Mouse (Mus musculus): Measurements from ENCODE around the gene Ebf4. TPM values are rescaled to one million over a fixed set of nuclear protein-coding genes. Genes with fewer than 3 reads are reported as not detected.

The Ebf4 gene
- total RNA-seq, 2 experiments from 2014 or later: 1.1 to 1.5 TPM

DNA sequence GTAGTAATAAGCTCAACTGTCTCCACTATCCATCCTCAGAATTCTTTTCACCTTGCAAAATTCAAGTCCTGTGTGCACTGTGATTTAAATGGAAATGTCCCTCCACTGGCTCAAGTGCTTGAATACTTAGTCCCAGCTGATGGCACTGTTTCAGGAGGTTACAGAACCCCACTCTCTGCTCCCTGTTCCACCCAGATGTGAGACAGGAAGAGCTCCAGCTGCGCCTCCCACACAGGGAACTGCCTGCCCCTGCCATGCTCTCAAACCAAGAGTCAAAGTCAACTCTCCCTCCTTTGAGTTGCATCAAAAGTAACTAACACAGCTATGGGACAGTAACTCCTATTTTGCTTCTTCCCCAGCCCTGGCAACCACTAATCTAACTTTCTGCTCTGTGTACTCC lies 91.2 kb downstream of the Ebf4 start:
- no peak for DNase-seq

DNA sequence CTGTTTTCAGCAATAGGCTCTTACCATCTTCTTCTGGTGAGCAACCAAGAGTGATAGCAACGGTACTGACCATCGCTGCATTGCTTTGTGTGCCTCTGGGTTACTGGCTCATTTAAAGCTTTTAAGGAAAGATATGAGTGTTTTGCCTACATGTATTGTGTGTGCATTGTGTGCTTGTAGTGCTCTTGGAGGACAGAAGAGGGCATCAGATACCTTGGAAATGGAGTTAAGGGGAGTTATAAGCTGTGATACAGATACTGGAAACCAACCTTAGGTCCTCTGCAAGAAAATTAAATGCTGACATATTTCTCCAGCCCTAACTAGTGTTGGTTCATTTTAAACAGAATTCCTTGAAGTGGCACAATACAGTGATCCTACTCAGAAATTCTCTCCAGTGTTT lies 93.8 kb downstream of the Ebf4 start:
- no peak for DNase-seq

DNA sequence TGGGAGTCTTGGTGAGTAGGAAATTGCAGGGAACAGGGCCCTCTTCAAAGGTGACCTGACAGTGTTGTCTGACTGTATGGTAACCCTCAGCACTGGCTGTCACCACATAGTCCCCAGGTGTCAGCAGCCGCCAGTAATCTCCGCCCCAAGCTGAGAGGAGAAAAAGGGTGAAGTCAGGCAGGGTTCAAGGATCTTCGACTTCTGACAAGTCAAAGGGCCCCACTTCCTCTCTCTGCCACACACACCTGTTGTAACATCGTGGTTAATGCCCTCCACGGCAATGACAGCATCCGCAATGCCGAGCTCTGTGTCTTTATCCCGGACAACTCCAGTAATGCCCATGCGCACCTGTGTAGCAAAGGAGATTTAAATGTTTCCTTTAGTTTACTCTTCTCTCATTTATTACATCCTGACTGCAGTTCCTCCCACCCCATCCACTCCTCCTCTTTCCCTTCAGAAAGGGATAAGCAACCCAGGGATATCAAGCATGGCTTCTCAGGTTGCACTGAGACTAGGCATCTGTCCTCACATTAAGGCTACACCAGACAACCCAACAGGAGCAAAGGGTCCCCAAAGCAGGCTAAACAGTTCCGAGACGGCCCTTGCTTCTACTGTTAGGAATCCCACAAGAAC lies 96.1 kb downstream of the Ebf4 start:
- no peak for DNase-seq

DNA sequence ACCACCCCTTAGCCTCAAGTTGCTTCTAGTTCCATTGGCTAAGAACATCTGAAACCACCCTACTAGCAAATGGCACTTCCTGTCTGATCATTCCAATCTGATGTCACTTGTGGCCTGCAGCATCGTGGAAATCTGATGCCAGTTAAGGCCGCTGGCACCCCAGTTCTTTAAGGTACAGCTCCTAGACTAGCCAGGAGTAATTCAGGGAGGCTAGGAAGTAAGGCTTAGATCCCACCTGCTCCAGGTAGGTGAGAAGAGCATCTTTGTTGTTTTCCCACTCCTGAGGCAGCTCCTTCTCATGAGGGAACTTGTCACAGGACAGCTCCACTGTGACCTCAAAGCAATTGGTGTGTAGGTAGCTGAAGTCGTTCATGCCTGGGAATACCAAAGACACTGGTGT lies 97.9 kb downstream of the Ebf4 start:
- no peak for DNase-seq

DNA sequence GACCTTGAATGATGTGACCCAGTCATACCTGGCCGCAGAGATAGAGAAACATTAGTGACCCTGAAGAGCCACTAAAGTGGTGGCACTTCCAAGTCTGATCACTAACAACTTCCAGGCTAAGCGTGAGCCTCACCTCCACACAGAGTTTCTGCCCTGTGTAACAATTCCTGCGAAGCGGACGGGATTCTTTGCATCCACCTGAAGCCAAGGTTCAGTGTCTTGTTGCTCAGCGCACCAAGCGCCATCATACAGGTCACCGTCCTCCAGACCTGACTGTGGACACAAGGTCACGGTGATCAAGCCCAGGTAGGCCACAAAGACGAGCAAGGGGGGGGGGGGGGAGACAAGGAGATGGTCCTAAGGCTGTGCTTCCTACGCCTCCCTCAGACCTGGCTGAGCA lies 100.7 kb downstream of the Ebf4 start:
- DNase-seq: no peak

DNA sequence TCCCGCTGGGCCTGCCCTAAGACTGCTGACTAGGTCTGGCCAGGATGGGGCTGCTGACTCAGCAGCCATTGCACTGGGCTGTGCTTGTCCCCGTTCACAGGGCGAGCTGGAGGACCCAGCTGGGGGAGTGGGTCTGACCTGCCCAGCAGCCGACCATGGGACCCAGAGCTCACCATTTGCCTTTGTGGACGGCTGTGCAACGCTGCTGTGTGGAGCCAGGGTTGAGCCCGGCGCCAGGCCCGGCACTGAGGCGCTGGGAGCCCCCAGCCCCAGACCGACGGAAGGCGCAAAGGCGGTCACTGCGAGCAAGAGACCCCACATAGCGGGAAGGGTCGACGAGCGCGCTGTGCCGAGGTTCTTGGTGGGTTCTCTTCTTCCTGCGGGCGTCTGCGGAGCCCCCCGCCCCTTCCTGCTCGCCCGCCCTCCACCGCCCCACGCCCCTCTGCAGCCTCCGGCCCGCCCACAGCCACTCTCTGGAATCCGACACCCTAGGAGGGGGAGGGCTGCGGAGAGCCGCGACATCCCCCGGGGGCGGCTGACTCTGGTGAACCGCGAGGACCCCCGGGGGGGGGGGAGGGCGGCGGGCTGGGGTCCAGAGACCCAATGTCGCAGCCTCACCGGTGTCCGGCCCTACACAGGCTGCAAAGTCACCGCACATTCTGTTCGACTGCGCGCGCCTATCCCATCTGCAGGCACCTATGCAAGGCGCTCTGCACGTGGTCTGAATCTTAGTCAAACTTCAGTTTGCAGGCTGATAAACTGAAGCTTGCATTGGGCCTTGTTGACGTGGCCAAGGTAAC lies 102.4 kb downstream of the Ebf4 start, which contains the start of gene Cpxm1:
Cpxm1 (minus strand) TSS at position 389 of the 800 bp plus-strand sequence.
- peak; percentile 45 for DNase-seq

DNA sequence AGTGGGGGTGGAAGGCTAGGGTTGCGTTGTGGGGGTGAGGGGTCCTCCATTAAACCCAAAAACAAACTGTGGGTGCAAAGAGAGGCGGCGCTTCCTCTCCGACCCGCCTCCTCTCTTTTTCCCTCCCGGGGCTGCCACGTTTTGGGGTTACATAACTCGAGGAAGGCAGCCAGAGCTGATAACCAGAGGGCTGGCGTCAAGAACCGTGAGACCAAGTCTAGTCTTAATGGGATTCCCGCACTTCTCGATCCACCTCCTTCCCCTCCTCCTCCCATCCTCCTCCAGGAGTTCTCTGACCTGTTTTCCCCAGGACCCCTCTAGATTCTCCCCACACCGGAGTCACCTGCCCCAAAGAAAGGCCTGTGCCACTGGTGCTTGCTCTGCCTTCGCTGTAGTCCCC lies 103.1 kb downstream of the Ebf4 start:
- DNase-seq: peak; percentile 51

DNA sequence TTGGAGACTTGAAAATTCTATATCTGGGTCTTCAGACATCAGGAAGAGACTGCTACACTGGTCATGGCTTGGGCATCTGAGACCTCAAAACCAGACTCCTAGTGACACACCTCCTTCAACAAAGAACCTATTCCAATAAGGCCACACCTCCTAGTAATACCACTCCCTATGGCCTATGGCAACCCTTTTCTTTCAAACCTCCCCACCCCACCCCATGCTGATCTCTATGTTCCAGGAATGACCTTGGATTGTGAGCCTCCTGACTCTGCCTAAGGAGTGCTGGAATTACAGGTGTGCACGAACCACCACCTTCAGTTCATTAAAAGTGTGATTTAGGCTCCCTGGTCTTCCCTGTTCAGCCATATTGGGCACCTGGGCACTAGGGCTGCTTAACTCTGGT lies 105.1 kb downstream of the Ebf4 start:
- DNase-seq: no peak

DNA sequence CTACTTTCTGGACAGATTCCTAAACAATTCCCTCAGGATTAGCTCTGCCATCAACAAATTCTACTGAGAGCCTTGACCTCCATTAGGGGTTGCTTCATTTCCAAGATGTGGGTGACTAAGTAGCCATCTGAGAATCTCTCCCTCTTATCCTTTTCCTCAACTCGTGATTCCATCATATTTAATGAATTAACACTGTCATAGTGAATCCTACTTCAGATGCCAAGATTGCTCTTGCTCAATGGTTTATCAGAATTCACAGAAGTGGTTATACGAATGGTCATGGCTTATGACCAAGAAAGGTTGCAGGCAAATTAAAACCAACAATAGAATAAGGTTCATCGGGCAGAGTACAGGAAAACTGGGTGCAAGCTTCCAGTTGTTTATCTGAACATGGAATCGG lies 106.9 kb downstream of the Ebf4 start:
- DNase-seq: no peak

DNA sequence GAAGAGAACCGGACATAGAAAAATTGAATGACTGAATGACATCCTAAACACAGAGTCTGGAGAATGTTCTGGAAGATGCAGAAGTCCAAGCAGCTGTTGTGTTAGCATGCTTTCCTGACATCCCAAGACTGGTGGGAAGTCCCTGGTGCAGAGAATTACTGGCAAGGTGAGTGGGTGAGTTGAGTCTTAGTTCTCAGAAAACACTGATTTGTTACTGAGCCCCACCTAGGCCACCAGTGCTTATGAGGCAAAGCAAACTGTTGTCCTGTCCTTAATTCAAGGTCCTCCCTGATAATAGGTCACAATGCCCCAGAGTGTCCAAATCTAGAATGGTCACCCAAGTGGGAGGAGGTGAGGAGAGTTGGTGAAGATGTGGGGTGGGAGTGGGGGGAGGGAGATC lies 110.0 kb downstream of the Ebf4 start, which contains the start of the genes Gm28372 and 1700020A23Rik:
Gm28372 (plus strand) TSS at position 301 of the 400 bp plus-strand sequence.
1700020A23Rik (plus strand) TSS at position 321 of the 400 bp plus-strand sequence.
- DNase-seq: no peak

DNA sequence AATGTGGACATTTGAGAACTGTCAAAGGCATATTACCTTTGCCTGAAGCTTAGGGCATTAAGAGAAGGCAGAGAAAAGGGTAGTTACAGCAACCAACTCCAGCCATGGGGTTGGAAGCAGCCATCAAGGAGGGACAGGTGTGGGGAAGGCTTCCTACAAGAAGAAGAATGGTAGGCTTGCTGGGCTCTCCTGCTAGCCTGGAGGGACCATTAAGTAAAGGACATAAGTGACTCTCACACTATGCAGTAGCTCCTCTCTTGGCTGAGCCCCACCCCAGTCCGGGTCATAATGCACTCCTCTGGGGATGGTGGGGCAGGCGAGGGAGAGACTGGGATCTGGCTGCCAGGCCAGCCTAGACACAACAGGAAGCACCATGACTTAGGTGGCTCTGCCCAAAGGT lies 111.2 kb downstream of the Ebf4 start, which contains the start of gene Tmem239:
Tmem239 (plus strand) TSS at position 301 of the 400 bp plus-strand sequence.
- no peak for DNase-seq

DNA sequence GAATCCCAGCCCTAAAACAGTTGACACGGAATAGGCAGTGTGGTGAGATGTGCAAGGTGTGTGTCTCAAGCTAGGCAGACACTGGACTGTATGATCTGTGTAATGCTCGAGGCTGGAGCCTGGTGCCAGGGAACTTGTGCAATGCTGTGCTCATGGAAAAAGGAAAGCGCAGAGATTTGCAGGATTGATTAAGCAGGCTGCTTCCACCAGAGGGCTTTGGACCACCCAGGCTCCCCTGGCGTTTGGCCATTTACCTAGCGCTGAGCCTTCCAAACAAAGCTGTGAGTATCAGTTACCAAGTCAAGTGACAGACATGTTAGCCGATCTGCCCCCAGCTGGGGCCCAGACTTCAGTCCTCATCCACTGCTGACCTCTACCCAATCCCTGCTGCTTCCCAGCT lies 113.2 kb downstream of the Ebf4 start:
- DNase-seq: no peak

DNA sequence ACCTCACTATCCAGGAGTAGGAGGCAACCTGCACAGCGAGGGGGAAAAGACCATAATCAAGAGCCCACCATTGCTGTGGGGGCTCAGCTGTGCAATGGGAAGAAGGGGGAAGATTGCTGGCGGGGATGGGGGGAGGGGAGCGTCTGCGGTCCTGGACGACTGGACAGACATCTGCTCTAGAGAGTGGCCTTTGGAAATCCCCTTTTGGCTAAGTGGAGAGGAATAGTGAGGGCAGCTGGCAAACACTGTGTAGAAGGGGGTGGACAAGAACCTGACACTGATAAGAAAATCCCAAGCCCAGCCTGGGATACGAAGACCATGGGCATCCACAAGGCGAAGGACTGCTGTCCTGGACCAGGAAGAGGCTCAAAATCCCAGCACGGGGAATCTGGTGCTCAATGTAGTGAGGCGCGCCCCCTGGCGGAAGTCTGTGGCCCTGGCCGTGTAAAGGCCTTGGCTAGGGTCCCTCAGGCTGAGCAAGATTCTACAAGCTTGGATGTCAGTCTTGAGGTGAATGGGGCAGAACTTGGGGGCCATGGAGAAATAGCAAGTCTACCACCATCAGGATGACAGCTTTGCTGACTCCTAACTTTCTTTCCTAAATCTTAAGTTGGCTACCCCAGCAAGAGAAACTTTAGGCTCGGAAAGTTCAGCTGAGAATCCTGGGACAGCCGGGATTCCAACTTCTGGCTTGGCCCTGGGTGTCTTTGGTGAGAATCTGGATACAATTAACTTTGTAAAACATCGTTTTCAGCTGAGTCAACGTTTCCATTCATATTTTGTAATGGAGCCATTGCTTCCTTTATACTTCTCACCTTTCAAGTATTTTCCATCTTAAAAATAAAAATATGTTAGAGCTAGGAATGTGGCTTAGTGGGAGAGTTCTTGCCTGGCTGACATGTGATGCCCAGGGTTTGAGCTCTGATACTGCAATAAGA lies 116.9 kb downstream of the Ebf4 start:
- peak; percentile 92 for DNase-seq

DNA sequence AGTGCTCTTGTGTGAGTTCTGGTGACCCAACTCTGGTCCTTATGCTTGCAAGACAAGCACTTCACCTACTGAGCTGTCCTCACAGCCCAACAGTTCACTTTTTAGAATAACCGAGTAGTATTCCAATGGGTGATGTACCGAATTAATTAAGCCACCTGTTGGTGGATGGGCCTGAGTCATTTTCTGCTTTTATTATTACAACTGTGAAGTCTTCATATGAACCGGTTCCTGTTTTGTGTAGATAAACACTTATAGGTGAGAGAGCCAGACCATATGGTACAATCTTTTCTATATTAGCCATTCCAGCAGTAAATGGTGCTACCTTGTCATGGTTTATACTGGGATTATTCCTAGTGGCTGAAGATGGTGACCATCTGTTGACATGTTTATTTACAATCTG lies 117.8 kb downstream of the Ebf4 start:
- DNase-seq: no peak

DNA sequence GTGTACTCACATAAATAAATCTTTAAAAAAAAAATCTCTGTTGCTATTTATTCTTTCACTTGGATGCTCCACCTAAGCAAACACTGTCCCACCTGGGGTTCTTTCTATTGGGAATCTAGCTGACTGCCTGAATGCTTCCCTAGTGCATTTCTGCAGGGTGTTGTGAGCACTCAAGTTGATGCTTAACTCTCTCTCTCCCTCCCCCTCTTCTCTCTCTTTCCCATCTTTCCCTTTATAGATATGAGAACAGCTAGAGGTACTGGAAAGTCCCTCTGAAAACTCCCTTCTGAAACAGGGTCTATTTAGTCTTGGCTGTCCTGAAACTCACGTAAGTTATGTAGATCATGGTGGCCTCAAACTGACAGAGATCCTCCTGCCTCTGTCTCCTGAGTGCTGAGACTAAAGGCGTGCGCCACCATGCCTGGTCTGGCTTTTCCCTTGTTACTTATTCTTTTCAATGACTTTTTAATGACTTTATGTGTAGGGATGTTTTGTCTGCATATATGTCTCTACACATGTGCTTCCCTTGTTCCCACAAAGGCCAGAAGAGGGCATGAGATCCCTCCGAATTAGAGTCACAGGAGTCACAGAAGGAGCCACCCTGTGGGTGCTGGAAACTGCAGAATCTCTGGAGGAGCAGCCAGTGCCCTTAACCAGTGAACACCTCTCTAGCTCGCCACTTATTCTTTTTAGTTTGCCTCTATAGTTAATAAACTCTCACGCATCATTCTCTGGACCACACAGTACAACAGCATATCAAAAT lies 119.3 kb downstream of the Ebf4 start:
- no peak for DNase-seq

Other genes starting within 250 kb of the Ebf4 start
- gene Tgm6, start 182.8 kb upstream of the Ebf4 start, total RNA-seq (2021): not detected
- 100 to 1,000 TPM; 221 to 229 TPM for gene Snrpb, start 115.8 kb upstream of the Ebf4 start, total RNA-seq (2021)
- gene Tmc2, start 100.0 kb upstream of the Ebf4 start, total RNA-seq (2021): not detected
- 10 to 100 TPM; 61.6 to 65.9 TPM for gene Nop56, start 20.7 kb upstream of the Ebf4 start, total RNA-seq (2021)
- 100 to 1,000 TPM; 439 to 476 TPM for gene Idh3b, start 10.6 kb upstream of the Ebf4 start, total RNA-seq (2021)
- gene Cpxm1, start 102.4 kb downstream of the Ebf4 start, total RNA-seq (2021): 10 to 100 TPM in 1 of 2 experiments, 1 to 10 TPM in 1; 9.6 to 10.9 TPM
- gene Gm28372, start 110.1 kb downstream of the Ebf4 start, total RNA-seq (2021): not detected
- not detected for gene 1700020A23Rik, start 110.1 kb downstream of the Ebf4 start, total RNA-seq (2021)
- not detected for gene Tmem239, start 111.3 kb downstream of the Ebf4 start, total RNA-seq (2021)
- 10 to 100 TPM; 39.0 to 45.3 TPM for gene Vps16, start 129.2 kb downstream of the Ebf4 start, total RNA-seq (2021)
- 1 to 10 TPM; 5.6 to 6.2 TPM for gene Pced1a, start 129.5 kb downstream of the Ebf4 start, total RNA-seq (2021)
- 10 to 100 TPM; 78.9 to 86.4 TPM for gene Ptpra, start 155.1 kb downstream of the Ebf4 start, total RNA-seq (2021)